Mouse (Mus musculus) R1 (cell line): ENCODE measurements at regions not wholly inside any gene's neighbourhood (a gene's known extent, or its start where the extent isn't known, plus 50 kb on each side); places are given as distances from the start of the nearest gene placed in this dataset.

ENCODE experiments used
- DNase-seq: peaks from one replicate; pipeline ENCODE4 v3.0.0-alpha.2; 2018; ENCODE audit warnings: low read depth, low spot score

DNA sequence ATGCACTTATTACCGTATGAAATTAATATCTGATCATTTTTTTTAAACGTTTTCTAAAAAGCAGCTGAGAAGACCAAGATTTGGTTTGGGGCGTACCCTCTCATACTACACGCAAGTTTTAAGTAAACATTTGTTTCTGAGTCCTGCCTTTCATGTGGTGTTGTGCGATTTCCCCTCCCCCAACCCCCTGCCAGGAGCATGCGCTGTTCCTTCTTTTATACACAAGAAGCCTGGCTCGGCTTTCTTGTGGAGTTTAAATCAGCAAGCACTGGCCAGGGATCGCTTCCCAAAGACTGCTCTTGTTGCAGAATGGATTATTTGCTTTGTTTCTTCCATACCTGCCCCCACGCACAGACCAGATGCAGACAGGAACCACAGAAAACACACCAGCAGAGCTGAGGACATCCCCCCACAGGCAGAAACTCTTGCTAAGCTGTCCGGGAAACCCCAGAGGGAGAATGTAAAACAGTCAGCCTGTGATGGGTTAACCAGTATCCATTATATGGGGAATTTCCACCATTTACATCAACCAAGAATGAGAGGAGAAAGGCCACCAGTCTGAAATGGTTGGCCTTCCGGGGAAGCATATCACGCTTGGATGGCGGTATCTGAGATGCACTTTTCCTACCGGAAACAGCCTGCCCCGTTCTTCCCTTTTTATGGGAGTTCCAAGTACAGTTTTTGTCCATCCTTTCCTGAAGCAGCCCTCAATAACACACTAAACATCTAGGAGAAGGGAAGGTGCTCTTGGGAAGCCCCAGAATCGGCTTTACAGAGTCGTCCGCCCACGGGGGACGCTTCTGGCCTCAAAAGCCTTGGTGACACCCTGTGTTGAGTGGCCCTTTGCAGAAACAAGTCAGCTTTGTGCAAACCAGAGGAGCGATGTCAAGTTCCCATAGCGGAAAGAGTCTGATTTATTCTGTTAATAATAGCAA, 91.3 kb downstream of the Tomm20 start:
- DNase-seq: peak; percentile 71

- peak; percentile 73 for DNase-seq
These were observed 92.8 kb downstream of the Tomm20 start for GRCm38 (mm10) chr8:126852663-126853390.

DNA sequence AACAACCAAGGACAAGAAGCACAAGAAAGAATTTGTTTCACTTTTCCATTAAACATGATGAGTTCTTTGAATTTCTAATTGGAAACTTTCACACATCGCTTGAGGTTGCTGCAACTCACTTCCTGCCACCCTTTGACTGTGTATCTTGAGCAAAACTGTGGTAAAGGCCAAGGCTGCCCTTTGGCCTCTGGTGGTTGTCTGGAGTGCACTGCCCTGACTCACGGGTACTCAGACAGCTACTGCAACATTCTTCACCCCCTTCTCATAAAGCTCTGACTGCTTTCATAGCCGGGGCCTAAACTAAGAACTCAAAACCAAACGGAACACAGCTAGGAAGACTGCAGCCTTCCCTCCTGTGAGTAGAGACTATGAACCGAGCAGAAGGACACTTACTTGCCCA, 93.5 kb downstream of the Tomm20 start:
- no peak for DNase-seq

GRCm38 (mm10) chr8:126851780-126852179, 93.9 kb downstream of the Tomm20 start:
- no peak for DNase-seq

DNA sequence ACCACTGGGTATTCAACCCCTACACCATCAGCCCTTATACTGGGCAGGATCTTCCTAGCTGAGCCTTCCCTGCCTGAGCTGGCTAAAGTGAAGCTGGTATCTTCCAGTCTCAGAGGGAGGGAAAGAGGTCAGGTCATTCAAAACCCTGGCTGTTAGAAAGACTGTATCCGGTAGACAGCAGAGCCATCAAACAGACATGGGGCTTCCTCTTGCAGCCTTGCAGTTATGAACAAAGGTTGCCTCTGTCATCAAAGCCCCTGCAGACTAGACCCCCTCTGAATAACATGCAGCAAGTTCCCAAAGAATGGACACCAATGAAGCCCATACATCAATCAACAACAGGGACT, 95.5 kb downstream of the Tomm20 start:
- no peak for DNase-seq

DNA sequence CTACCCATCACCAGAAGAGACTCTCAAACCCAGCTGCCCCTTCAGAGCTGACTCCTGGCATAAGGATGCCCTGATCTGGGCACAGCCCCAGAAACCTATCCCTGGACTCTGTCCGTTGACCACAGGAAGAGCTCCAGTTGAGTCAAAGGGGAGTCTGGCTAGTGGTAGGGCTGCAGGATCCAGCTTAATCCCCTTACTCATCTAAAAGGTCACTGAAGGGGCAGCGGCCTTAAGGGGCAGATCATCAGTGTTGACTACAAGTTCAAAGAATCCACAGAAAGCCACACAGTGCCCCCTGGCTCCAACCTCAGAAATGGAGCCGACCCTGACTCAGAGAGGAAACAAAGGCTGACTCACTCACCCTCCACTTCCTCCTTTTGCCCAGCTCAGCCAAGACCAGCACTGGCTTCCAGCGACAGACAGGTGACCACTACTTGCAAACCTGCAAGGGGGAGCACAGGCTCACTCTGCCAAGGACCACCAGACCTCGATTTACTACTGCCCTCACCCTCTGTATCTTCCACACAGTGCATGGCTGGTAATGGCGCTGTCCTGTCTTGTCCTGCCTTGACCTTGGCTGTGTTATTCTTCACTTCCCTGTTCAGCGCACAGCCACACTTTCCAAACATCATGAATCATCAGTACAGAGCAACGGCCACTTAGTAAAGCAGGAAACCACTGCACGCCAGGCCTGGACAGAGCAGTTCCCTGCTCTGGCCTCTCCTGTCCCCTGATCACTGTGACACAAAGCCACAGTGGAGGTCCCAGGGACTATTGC, 96.0 kb downstream of the Tomm20 start:
- no peak for DNase-seq

- no peak for DNase-seq
These were observed 97.1 kb downstream of the Tomm20 start for GRCm38 (mm10) chr8:126848369-126849105.

GRCm38 (mm10) chr8:126847664-126848353, 97.8 kb downstream of the Tomm20 start:
- no peak for DNase-seq

GRCm38 (mm10) chr8:126846188-126846565, 99.5 kb downstream of the Tomm20 start:
- no peak for DNase-seq

DNA sequence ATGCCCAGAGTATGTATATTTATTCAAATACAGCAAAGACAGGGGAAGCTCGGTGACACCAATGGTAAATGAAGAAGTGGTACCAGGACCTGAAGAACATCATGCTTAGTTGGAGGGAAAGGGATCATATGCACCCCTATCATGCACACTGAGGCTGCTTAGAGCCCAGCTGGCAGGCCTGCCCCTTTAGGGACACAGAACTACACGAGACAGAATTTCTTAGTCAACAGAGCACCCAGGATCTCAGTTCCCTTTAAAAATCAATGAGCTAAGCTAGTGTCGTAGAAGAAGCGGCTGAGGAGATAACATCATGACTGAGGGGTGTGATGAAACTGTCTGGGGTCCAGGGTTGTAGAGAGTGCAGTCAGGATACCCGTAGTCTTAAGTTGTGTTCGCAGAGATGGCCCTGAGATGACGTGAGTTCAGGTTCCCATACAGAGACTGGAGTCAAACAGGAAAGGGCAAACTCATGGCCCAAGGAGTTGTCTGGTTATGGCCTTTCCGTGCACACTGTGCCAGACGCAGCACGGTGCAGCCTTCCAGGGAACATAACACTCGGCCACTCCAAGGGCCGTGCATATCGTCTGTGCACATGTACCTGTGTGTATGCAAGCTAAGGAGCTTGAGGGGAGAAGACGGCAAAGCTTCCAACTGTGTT, 100.0 kb downstream of the Tomm20 start:
- DNase-seq: no peak

DNA sequence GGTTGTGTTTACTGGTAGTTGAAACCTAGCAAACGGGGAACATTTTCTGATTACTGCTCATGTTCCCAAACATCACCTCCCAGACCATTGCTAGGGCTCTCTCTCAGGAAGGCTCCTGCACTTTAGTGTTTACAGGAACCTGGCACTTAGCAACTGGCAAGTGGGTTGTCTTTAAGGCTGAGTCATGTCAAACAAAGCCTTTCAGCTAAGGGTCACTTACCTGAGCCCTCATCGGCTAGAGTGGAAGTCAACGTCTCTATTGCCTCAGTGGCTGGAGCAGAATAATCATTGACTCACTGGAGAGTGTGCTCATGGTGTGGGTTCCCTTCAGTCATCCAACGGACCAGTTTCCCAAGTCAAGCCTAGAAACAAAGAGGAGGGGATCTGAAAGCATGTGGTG, 101.0 kb downstream of the Tomm20 start:
- DNase-seq: no peak

GRCm38 (mm10) chr8:126841187-126841586, 104.5 kb downstream of the Tomm20 start:
- DNase-seq: peak; percentile 23

DNA sequence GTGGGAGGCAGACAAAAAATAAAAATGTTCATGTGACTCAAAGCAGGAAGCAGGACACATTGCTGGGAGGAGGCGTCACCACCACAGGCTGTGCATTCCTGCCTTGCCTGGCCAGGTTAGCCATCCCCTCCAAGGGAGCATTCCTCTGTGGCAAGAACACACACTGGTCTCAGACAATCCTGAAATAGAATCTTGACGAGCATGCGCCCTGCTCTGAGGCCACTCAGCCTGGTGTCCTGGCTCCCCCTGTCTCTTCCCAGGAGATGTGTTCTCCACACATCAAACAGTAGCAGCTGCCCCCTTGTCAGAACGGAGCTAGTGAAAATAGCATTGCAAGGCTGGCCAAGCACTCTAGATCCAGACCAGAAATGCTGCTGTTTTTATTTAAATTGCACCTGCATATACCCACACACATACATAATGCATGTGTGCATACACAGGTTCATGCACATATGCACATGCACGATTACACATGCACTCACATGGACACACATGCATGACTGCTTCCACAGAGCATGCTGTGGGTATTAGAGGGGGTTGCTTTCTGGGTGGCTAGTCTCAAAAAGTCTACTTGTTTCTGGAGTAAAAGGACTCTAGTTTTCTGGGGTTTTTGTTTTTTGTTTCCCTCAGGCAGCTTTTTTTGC, 105.8 kb downstream of the Tomm20 start:
- peak; percentile 52 for DNase-seq

DNA sequence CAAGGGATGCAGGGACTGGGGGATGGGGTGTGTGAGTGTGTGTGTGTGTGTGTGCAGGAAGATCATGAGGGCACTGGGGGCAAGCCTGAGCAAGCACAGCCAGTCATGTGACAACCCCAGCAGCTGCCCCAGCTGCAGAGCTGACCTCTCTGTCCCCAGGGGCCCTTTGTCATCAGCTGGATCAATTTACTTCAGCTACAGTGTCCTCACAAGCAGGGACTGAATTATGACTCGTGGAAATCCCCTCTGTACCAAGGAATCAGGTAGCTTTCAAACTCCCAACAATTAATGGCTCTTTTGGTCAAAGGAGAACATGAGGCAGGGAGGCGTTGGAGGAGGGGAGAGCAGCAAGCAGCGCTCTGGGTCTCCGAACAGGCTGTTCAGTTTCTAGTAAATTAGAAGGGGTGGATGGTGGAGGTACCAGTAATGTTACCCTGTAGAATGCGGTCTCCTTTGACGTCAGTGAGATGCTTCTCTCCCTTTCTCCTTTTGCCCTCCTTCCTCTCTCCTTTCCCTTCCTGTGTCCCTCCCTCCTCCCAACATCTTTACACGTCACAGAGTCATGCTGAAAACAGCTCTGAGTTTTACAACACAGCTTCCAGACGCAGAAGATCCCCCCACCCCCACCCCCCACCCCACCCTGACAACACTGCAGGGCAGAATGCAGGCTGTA, 106.5 kb downstream of the Tomm20 start:
- no peak for DNase-seq

GRCm38 (mm10) chr8:126838228-126838627, 107.4 kb downstream of the Tomm20 start:
- no peak for DNase-seq

DNA sequence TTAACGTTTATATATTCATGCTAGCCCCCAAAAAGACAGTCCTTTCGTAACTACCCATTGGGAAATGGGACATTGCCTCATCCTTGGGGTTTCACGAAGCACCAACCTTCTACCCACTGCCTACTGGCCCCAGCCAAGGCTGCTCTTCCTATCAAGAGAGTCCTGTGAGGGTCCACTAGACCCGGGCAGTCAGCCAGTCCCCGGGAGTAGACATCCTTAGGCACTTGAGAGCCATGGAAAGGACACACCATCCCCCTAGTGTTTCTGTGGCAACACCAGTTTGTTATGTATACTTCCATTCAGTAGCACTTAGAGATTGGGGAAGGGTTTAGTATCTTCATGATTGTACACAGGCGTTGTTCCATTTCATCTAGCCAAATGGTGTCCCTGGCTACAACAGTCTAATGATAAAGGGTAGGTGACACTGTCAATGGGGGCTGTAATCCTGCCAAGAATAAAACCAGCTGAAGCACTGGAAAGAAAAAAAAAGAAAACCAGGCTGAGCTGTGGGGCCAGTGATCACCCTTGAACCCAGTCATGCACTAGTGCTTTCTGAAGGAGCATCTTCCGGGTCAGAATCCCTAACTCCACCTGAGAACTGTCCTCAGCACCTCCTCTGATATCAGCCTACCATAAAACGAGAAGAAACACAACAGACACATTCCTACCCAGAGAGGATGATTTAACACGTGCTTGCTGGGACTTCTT, 108.2 kb downstream of the Tomm20 start:
- DNase-seq: no peak

DNA sequence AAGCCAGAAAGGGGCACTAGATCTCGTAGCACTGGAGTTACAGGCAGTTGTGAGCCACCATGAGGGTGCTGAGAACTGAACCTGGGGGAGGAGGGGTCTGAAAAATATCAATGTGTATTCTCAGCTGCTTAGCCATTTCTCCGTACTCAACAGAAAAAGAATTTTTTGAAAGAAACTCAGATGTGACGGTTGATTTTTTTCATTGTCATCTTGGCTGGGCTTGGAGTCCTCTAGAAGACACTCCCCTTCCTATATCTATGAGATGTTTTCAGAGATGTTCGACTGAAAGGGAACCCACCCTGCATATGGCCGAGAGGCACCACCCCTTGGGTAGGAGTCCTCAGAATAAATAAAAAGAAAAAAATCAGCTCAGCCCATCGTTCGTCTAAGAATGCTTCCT, 110.1 kb downstream of the Tomm20 start:
- no peak for DNase-seq
